Mouse (Mus musculus) layer of hippocampus, postnatal 36 days (tissue): ENCODE measurements around the gene Olfm2. TPM values are rescaled to one million over a fixed set of nuclear protein-coding genes. Genes with fewer than 3 reads are reported as not detected.
A peak's percentile ranks its signal among the peaks of the same experiment; 100 is the strongest.

ENCODE experiments used
- DNase-seq, 2 experiments: peaks; one replicate each; pipeline ENCODE4 v3.0.0; 2022
- total RNA-seq, 2 experiments: library from RNA; stranded (reverse); gene quantifications; 2 replicates each; pipeline ENCODE4 v1.2.3; 2021

Olfm2 gene
- total RNA-seq, 2 experiments from 2014 or later, result 36.1 to 39.1 TPM

GRCm38 (mm10) chr9:20745129-20745966, 801 bp downstream of the Olfm2 start:
- DNase-seq, result no peak

GRCm38 (mm10) chr9:20743946-20744738, 2.0 kb downstream of the Olfm2 start:
- peak in 1 of 2 experiments; percentile 36 for DNase-seq

GRCm38 (mm10) chr9:20740407-20740806, 5.7 kb downstream of the Olfm2 start:
- peak; percentile 78 to 82 for DNase-seq

- DNase-seq, result no peak
These were observed 7.7 kb downstream of the Olfm2 start for GRCm38 (mm10) chr9:20738251-20738999.

- DNase-seq, result no peak
These were observed 8.9 kb downstream of the Olfm2 start for GRCm38 (mm10) chr9:20737227-20737626.

- DNase-seq, result no peak
These were observed 11.5 kb downstream of the Olfm2 start for GRCm38 (mm10) chr9:20734692-20735091.

GRCm38 (mm10) chr9:20731797-20732196, 14.4 kb downstream of the Olfm2 start:
- DNase-seq, result no peak

- no peak for DNase-seq
These were observed 16.7 kb downstream of the Olfm2 start for GRCm38 (mm10) chr9:20729451-20729850.

- DNase-seq, result peak in 1 of 2 experiments; percentile 22
These were observed 18.5 kb downstream of the Olfm2 start for GRCm38 (mm10) chr9:20727601-20728113.

GRCm38 (mm10) chr9:20726859-20727600, 19.1 kb downstream of the Olfm2 start:
- peak in 1 of 2 experiments; percentile 18 for DNase-seq

GRCm38 (mm10) chr9:20726134-20726858, 19.9 kb downstream of the Olfm2 start:
- peak in 1 of 2 experiments; percentile 21 for DNase-seq

- DNase-seq, result no peak
These were observed 24.6 kb downstream of the Olfm2 start for GRCm38 (mm10) chr9:20721582-20721981.

- DNase-seq, result no peak
These were observed 30.8 kb downstream of the Olfm2 start for GRCm38 (mm10) chr9:20715332-20715731.

GRCm38 (mm10) chr9:20713478-20713987, 32.6 kb downstream of the Olfm2 start:
- DNase-seq, result no peak

- DNase-seq, result no peak
These were observed 33.1 kb downstream of the Olfm2 start for GRCm38 (mm10) chr9:20712934-20713477.

GRCm38 (mm10) chr9:20710471-20710870, 35.7 kb downstream of the Olfm2 start:
- DNase-seq, result no peak

GRCm38 (mm10) chr9:20705981-20706380, 40.2 kb downstream of the Olfm2 start:
- DNase-seq, result no peak

GRCm38 (mm10) chr9:20705420-20705819, 40.7 kb downstream of the Olfm2 start:
- DNase-seq, result no peak

- DNase-seq, result no peak
These were observed 42.2 kb downstream of the Olfm2 start for GRCm38 (mm10) chr9:20703832-20704380.

GRCm38 (mm10) chr9:20697466-20697865, 48.7 kb downstream of the Olfm2 start:
- DNase-seq, result no peak
